Mouse (Mus musculus): ENCODE data around the gene Otub1. TPM values are rescaled to one million over a fixed set of nuclear protein-coding genes. Genes with fewer than 3 reads are reported as not detected.

The Otub1 gene
- total and polyA plus RNA-seq, 3 experiments: 103 to 285 (median 194) TPM

DNA sequence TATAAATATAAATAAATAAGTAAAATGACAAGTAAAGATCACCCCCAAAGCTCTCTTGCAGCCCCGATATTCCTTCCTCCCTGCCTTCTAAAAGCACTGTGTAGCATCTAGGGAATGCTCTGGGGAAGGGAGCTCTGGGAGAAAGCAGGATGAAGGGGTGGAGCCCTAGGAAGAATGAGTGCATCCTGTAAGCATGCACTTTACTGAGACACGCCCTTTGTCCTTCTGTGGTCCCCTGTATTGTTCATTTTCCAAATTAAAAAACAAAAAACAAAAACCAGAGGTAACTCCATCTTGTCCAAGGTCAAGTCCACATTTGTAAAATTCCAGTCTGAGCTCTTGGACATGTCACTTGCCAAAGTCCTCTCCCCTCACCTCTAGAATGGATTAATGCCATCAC is 1.2 kb downstream of the Otub1 start:
- H3K9ac ChIP-seq (ENCODE audit: control insufficient read depth, low read depth, low read length, poor library complexity, severe bottlenecking): peak overlapping the region; percentile 90
- peaks cover 2 to 13% of the 10 kb centered on the region in 2 experiments; a peak in 3 of 4 replicates for H3K4me1 ChIP-seq (ENCODE audit: control insufficient read depth in 1 of 2, insufficient read depth in 2 of 2, low read length in 2 of 2)
- H3K27me3 ChIP-seq (ENCODE audit: control insufficient read depth in 1 of 2, insufficient read depth in 2 of 2, low read length in 2 of 2): no peaks in the 10 kb centered on the region
- H3K27ac ChIP-seq (ENCODE audit: control insufficient read depth, low read depth, low read length): no peak overlapping the region
- TF ChIP-seq MXI1 (IDR thresholded peaks at IDR 0.05; ENCODE audit: low read depth, low read length) (no peak), TBP (IDR thresholded peaks at IDR 0.05; ENCODE audit: low read depth, low read length) (no peak), ZNF384 (IDR thresholded peaks at IDR 0.05; ENCODE audit: low read depth, low read length) (no peak), USF1 (IDR thresholded peaks at IDR 0.05; ENCODE audit: low read depth, low read length) (no peak), BHLHE40 (IDR thresholded peaks at IDR 0.05; ENCODE audit: borderline replicate concordance, low read depth, low read length) (no peak), JUND (IDR thresholded peaks at IDR 0.05; ENCODE audit: low read depth, low read length) (no peak), HCFC1 (IDR thresholded peaks at IDR 0.05; ENCODE audit: low read depth, low read length) (no peak), GATA1 (IDR thresholded peaks at IDR 0.05; ENCODE audit: low read depth, low read length) (no peak)
- no peaks in the 10 kb centered on the region for H3K9me3 ChIP-seq (replicated peaks; ENCODE audit: insufficient read depth, low read length)
- H3K79me2 ChIP-seq (ENCODE audit: control insufficient read depth, insufficient read depth, low read length, poor library complexity): peaks cover 23% of the 10 kb centered on the region
- no peak for DNase-seq (ENCODE audit: low read depth, low spot score)
- H3K36me3 ChIP-seq (ENCODE audit: control insufficient read depth in 1 of 2, insufficient read depth in 2 of 2, low read length in 2 of 2): peaks cover 3 to 14% of the 10 kb centered on the region in 2 experiments; a peak in 3 of 4 replicates
- H3K4me3 ChIP-seq (ENCODE audit: control insufficient read depth in 1 of 2, insufficient read depth in 1 of 2, low read depth in 2 of 2, low read length in 2 of 2): peak overlapping the region; percentile 93 to 98

- H3K27ac ChIP-seq (ENCODE audit: control insufficient read depth, low read depth, low read length): no peak overlapping the region
- peaks cover 7 to 9% of the 10 kb centered on the region in 2 experiments; a peak in 3 of 4 replicates for H3K36me3 ChIP-seq (ENCODE audit: control insufficient read depth in 1 of 2, insufficient read depth in 2 of 2, low read length in 2 of 2)
- H3K4me1 ChIP-seq (ENCODE audit: control insufficient read depth in 1 of 2, insufficient read depth in 2 of 2, low read length in 2 of 2): peaks cover under 1 to 5% of the 10 kb centered on the region in 2 experiments; a peak in 2 of 4 replicates
- no peak overlapping the region for H3K4me3 ChIP-seq (ENCODE audit: control insufficient read depth in 1 of 2, insufficient read depth in 1 of 2, low read depth in 2 of 2, low read length in 2 of 2)
- DNase-seq (ENCODE audit: low read depth, low spot score): no peak
- H3K27me3 ChIP-seq (ENCODE audit: control insufficient read depth in 1 of 2, insufficient read depth in 2 of 2, low read length in 2 of 2): no peaks in the 10 kb centered on the region
- H3K79me2 ChIP-seq (ENCODE audit: control insufficient read depth, insufficient read depth, low read length, poor library complexity): peaks cover 16% of the 10 kb centered on the region
- TF ChIP-seq POLR2A (IDR thresholded peaks at IDR 0.05; ENCODE audit: control insufficient read depth in 1 of 2, insufficient read depth in 1 of 2, low read depth in 1 of 2, low read length in 2 of 2, poor library complexity in 1 of 2) (no peak), MXI1 (IDR thresholded peaks at IDR 0.05; ENCODE audit: low read depth, low read length) (no peak), SIN3A (IDR thresholded peaks at IDR 0.05; ENCODE audit: low read length) (no peak), TCF12 (IDR thresholded peaks at IDR 0.05; ENCODE audit: low read depth, low read length) (no peak), CHD1 (IDR thresholded peaks at IDR 0.05; ENCODE audit: low read depth, low read length) (no peak), MAFK (IDR thresholded peaks at IDR 0.05; ENCODE audit: borderline replicate concordance, low read depth, low read length) (no peak), RAD21 (IDR thresholded peaks at IDR 0.05; ENCODE audit: low read depth, low read length) (no peak), SMC3 (IDR thresholded peaks at IDR 0.05; ENCODE audit: low read depth, low read length) (no peak), MEF2A (IDR thresholded peaks at IDR 0.05; ENCODE audit: extremely low read depth, insufficient replicate concordance, low read depth, low read length, poor library complexity, severe bottlenecking) (no peak), KAT2A (conservative IDR thresholded peaks at IDR 0.05; ENCODE audit: low read depth, low read length) (no peak), ELF1 (IDR thresholded peaks at IDR 0.05; ENCODE audit: low read depth, low read length) (no peak)
- no peaks in the 10 kb centered on the region for H3K9me3 ChIP-seq (replicated peaks; ENCODE audit: insufficient read depth, low read length)
- H3K9ac ChIP-seq (ENCODE audit: control insufficient read depth, low read depth, low read length, poor library complexity, severe bottlenecking): no peak overlapping the region
Measured at GRCm38 (mm10) chr19:7200427-7200826, 5.7 kb downstream of the Otub1 start.
